Mouse (Mus musculus): ENCODE measurements at regions not wholly inside any gene's neighbourhood (a gene's known extent, or its start where the extent isn't known, plus 50 kb on each side); places are given as distances from the start of the nearest gene placed in this dataset.

DNA sequence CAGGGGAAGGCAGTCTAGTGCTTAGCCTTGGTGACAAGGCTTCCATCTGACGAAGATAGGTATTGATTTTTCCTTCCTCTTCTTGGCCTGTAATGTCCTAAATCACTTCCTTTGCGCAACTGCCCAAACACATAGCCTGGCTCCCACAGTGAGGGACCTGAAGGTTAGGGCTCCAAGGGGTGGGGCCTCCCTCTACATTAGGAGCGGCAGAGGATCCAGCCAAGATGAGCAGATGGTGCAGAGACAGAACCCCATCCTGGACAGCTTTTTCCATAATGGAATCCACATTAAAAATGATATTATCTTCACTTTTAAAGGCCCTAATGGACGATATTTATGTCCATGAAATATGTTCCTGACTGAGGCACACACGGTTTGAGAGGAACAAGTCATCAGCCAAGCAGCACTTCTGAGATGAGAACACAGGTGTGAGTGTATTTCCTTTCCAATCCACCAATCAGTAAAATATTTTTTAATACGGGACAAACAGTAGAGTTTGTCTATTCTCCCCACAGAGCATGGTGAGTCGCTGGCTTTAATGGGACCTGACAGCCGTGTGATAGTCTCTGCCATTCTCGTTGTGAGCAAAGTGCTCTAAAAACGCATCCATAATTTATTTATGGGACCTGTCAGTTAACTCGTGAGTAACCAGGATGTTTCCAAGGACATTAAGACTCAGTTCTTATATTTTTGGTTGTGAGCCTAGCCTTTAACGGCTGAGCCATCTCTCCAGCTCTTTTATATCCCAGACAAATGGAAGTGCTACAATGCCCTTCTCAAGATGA is 357.5 kb upstream of the Rnf32 start:
- no peak for TF ChIP-seq CTCF (conservative IDR thresholded peaks at IDR 0.05; ENCODE audit: insufficient read depth, insufficient read length, low read depth, low read length)
- no peak for TF ChIP-seq POLR2A (IDR thresholded peaks at IDR 0.05; ENCODE audit: low read depth, low read length)
